Mouse (Mus musculus) thymus, adult 2 months (tissue): ENCODE results near the gene Adamts18.

Source experiments
- CTCF ChIP-seq: fragments of 200-500 bp; IDR thresholded peaks from 2 replicates; pipeline ENCODE4 v1.5.1; 2012; ENCODE audit warnings: mild to moderate bottlenecking, control low read depth, low read length, moderate library complexity, borderline replicate concordance; ENCODE audit not compliant: control insufficient read depth, poor library complexity, insufficient read depth; ENCODE audit errors: extremely low read depth
- POLR2A ChIP-seq: fragments of 200-500 bp; IDR thresholded peaks from 2 replicates; pipeline ENCODE4 v1.6.1; 2012; ENCODE audit warnings: mild to moderate bottlenecking, low read length, control low read depth, moderate library complexity; ENCODE audit not compliant: control insufficient read depth, poor library complexity, insufficient read depth; ENCODE audit errors: extremely low read depth

- no peak for TF ChIP-seq POLR2A
- TF ChIP-seq CTCF, result no peak
These were observed 1.9 kb downstream of the Adamts18 start for GRCm38 (mm10) chr8:113846669-113847068.
